Mouse (Mus musculus): ENCODE measurements at regions not wholly inside any gene's neighbourhood (a gene's known extent, or its start where the extent isn't known, plus 50 kb on each side); places are given as distances from the start of the nearest gene placed in this dataset.

GRCm38 (mm10) chr13:15929890-15930289 lies 81.8 kb upstream of the Inhba start:
- no peak for DNase-seq (ENCODE audit: low read depth, low spot score)

- DNase-seq (ENCODE audit: low read depth, low spot score) = no peak
Measured at GRCm38 (mm10) chr13:15931553-15932162, 80.0 kb upstream of the Inhba start.

GRCm38 (mm10) chr13:15935689-15936088 lies 76.0 kb upstream of the Inhba start:
- no peak for DNase-seq (ENCODE audit: low read depth, low spot score)

- DNase-seq (ENCODE audit: low read depth, low spot score) = peak; percentile 16
Measured at GRCm38 (mm10) chr13:15936109-15936508, 75.5 kb upstream of the Inhba start.

- no peak for DNase-seq (ENCODE audit: low read depth, low spot score)
Measured at GRCm38 (mm10) chr13:15950143-15950542, 61.5 kb upstream of the Inhba start.

- DNase-seq (ENCODE audit: low read depth, low spot score) = no peak
Measured at GRCm38 (mm10) chr13:15950885-15951610, 60.6 kb upstream of the Inhba start.
